Mouse (Mus musculus) liver, embryonic 14.5 days (tissue): ENCODE results near the gene Itgb3.

Source experiments
- CTCF ChIP-seq: IDR thresholded peaks from 2 replicates; pipeline ENCODE4 v1.5.1; 2016; ENCODE audit warnings: antibody characterized with exemption, low read depth, control low read depth
- EP300 ChIP-seq: IDR thresholded peaks from 2 replicates; pipeline ENCODE4 v1.6.1; 2016; ENCODE audit warnings: antibody characterized with exemption, low read depth

GRCm38 (mm10) chr11:104596365-104596764 lies 11.4 kb upstream of the Itgb3 start:
- TF ChIP-seq CTCF (no peak), EP300 (no peak; the same call in 1 of the 2 replicates)
